Mouse (Mus musculus) heart, postnatal 0 days (tissue): ENCODE measurements around the gene Syt3. TPM values are rescaled to one million over a fixed set of nuclear protein-coding genes. Genes with fewer than 3 reads are reported as not detected.

ENCODE experiments used
- ATAC-seq: fragments of 200-750 bp; cut with Nextera tagmentation; 2 replicates; pipeline ENCODE4 v1.8.0; 2017; ENCODE audit warnings: low read depth, moderate number of reproducible peaks, moderate library complexity; ENCODE audit not compliant: insufficient read depth
- DNase-seq: peaks from one replicate; pipeline ENCODE4 v3.0.0-alpha.2; 2016; ENCODE audit warnings: low spot score
- H3K27ac ChIP-seq: fragments of 300-500 bp; sonication (generic); 2 replicates; pipeline ENCODE4 v1.5.1; 2014; ENCODE audit warnings: low read depth, mild to moderate bottlenecking
- H3K27me3 ChIP-seq: fragments of 300-500 bp; sonication (generic); 2 replicates; pipeline ENCODE4 v1.6.1; 2014; ENCODE audit warnings: low read length, mixed read lengths; ENCODE audit not compliant: control insufficient read depth, insufficient read depth
- H3K36me3 ChIP-seq: fragments of 300-500 bp; sonication (generic); replicated peaks from 2 replicates; pipeline ENCODE4 v1.6.1; 2014; ENCODE audit warnings: low read length, mixed read lengths; ENCODE audit not compliant: control insufficient read depth, insufficient read depth
- H3K4me1 ChIP-seq: fragments of 300-500 bp; sonication (generic); 2 replicates; pipeline ENCODE4 v1.6.1; 2014; ENCODE audit warnings: antibody characterized with exemption; ENCODE audit not compliant: control insufficient read depth, insufficient read depth
- H3K4me2 ChIP-seq: fragments of 300-500 bp; sonication (generic); 2 replicates; pipeline ENCODE4 v1.6.1; 2014; ENCODE audit warnings: low read depth, mild to moderate bottlenecking, low read length, moderate library complexity
- H3K4me3 ChIP-seq: fragments of 300-500 bp; sonication (generic); 2 replicates; pipeline ENCODE4 v1.5.1; 2014; ENCODE audit warnings: low read depth, low read length
- H3K9ac ChIP-seq: fragments of 300-500 bp; sonication (generic); replicated peaks from 2 replicates; pipeline ENCODE4 v1.6.1; 2014; ENCODE audit warnings: low read depth, low read length, mixed read lengths
- H3K9me3 ChIP-seq: fragments of 300-500 bp; sonication (generic); replicated peaks from 2 replicates; pipeline ENCODE4 v1.6.1; 2016; ENCODE audit warnings: low read length; ENCODE audit not compliant: control insufficient read depth
- CTCF ChIP-seq: IDR thresholded peaks from 2 replicates; pipeline ENCODE4 v1.5.1; 2016; ENCODE audit warnings: antibody characterized with exemption, control low read depth, low read depth
- EP300 ChIP-seq: IDR thresholded peaks from 2 replicates; pipeline ENCODE4 v1.6.1; 2016; ENCODE audit warnings: antibody characterized with exemption, low read depth
- WGBS: fragments of 180-500 bp; shearing (Covaris S2); extraction: QIAGEN DNeasy Blood & Tissue Kit; methylation state at CpG from one replicate; pipeline ENCODE4 v1.1.7; 2014; 5-methylcytosine and 5-hydroxymethylcytosine counted together
- polyA plus RNA-seq: library from polyadenylated mRNA; unstranded; fragments of >200 nt; fragmentation: Nextera tagmentation; extraction: Ambion mirVana; gene quantifications from 2 replicates; pipeline ENCODE4 v1.2.1, GENCODE M21; 2015
- total RNA-seq: library from RNA; depleted of rRNA; stranded (reverse); fragments of >200 nt; gene quantifications from 2 replicates; pipeline ENCODE4 v1.2.3, GENCODE M21; 2014; ENCODE audit warnings: low replicate concordance

Syt3 gene
- total and polyA plus RNA-seq, 2 experiments from 2014 or later = 0.86 to 3.1 TPM

- H3K4me2 ChIP-seq = peak overlapping the region; percentile 78
- peak; percentile 87 for ATAC-seq
- 1% methylated on average over 19 of the region's 19 CpGs for WGBS
- peak overlapping the region; percentile 27 for H3K9ac ChIP-seq
- H3K27me3 ChIP-seq = no peaks in the 10 kb centered on the region
- no peak overlapping the region for H3K27ac ChIP-seq
- no peaks in the 10 kb centered on the region for H3K9me3 ChIP-seq
- peak overlapping the region; percentile 52 for H3K4me3 ChIP-seq
- no peak for TF ChIP-seq EP300
- TF ChIP-seq CTCF = no peak
- peaks cover 13% of the 10 kb centered on the region for H3K4me1 ChIP-seq
- H3K36me3 ChIP-seq = no peaks in the 10 kb centered on the region
- DNase-seq = peak; percentile 90
Observed at GRCm38 (mm10) chr7:44373889-44374652, 9.8 kb upstream of the Syt3 start.

- Histone ChIP-seq H3K27me3 (no peaks in the 10 kb centered on the region), H3K9me3 (no peaks in the 10 kb centered on the region), H3K4me3 (peak overlapping the region; percentile 52), H3K4me2 (peak overlapping the region; percentile 78), H3K4me1 (peaks cover 13% of the 10 kb centered on the region), H3K27ac (no peak overlapping the region), H3K36me3 (no peaks in the 10 kb centered on the region), H3K9ac (no peak overlapping the region)
- DNase-seq (no peak), ATAC-seq (no peak)
- TF ChIP-seq CTCF = no peak
- TF ChIP-seq EP300 = no peak
- WGBS = 12% methylated on average over 5 of the region's 5 CpGs
Observed at GRCm38 (mm10) chr7:44374756-44375155, 9.1 kb upstream of the Syt3 start.

GRCm38 (mm10) chr7:44375207-44375606, 8.7 kb upstream of the Syt3 start:
- no peak overlapping the region for H3K4me3 ChIP-seq
- peaks cover 13% of the 10 kb centered on the region for H3K4me1 ChIP-seq
- H3K9ac ChIP-seq = no peak overlapping the region
- H3K27ac ChIP-seq = no peak overlapping the region
- H3K36me3 ChIP-seq = no peaks in the 10 kb centered on the region
- ATAC-seq (no peak), DNase-seq (no peak)
- 14% methylated on average over 10 of the region's 10 CpGs for WGBS
- TF ChIP-seq CTCF (no peak), EP300 (no peak)
- H3K27me3 ChIP-seq = no peaks in the 10 kb centered on the region
- no peak overlapping the region for H3K4me2 ChIP-seq
- H3K9me3 ChIP-seq = no peaks in the 10 kb centered on the region

GRCm38 (mm10) chr7:44375793-44376192, 8.1 kb upstream of the Syt3 start:
- H3K27ac ChIP-seq = no peak overlapping the region
- H3K36me3 ChIP-seq = no peaks in the 10 kb centered on the region
- H3K9ac ChIP-seq = no peak overlapping the region
- H3K9me3 ChIP-seq = 0 out of 2 replicates have a peak, but pooled peaks cover 3% of the 10 kb centered on the region
- TF ChIP-seq EP300 (no peak), CTCF (no peak)
- no peaks in the 10 kb centered on the region for H3K27me3 ChIP-seq
- no peak for DNase-seq
- H3K4me3 ChIP-seq = no peak overlapping the region
- 66% methylated on average over 3 of the region's 3 CpGs for WGBS
- no peak overlapping the region for H3K4me2 ChIP-seq
- peaks cover 13% of the 10 kb centered on the region for H3K4me1 ChIP-seq
- no peak for ATAC-seq

- Histone ChIP-seq H3K4me3 (no peak overlapping the region), H3K27ac (no peak overlapping the region), H3K36me3 (no peaks in the 10 kb centered on the region), H3K9ac (no peak overlapping the region), H3K4me1 (peaks cover 13% of the 10 kb centered on the region), H3K9me3 (0 out of 2 replicates have a peak, but pooled peaks cover 3% of the 10 kb centered on the region), H3K4me2 (no peak overlapping the region), H3K27me3 (no peaks in the 10 kb centered on the region)
- TF ChIP-seq CTCF = no peak
- TF ChIP-seq EP300 = no peak
- ATAC-seq (peak; percentile 43), DNase-seq (peak; percentile 76)
- WGBS = 19% methylated on average over 4 of the region's 4 CpGs
Observed at GRCm38 (mm10) chr7:44378290-44378689, 5.6 kb upstream of the Syt3 start.
